In genomic region chr2:24453206-24453605, GRCm38 (mm10) we compare ENCODE assay signal across 17 mouse cellular contexts. TPM values are rescaled to one million over a fixed set of nuclear protein-coding genes. Genes with fewer than 3 reads are reported as not detected.
DNase-seq lines count a peak whose midpoint lies in the region; ATAC-seq and TF ChIP-seq lines count a peak whose summit lies in the region.
"Had no signal": no experiment of that assay in that cellular context is flagged by ENCODE, and none has a peak within 500 bp of the region (broad histone marks: within the 10 kb centered on the region; RNA-seq: fewer than 3 reads in every experiment).

No protein-coding gene starts in this region.

- H3K4me3 ChIP-seq in C2C12 (ENCODE audit: insufficient read depth, poor library complexity, severe bottlenecking) = no peak overlapping the region
- H3K4me3 ChIP-seq in kidney, embryonic 16.5 days (ENCODE audit: low read length) = no peak overlapping the region
- H3K4me3 ChIP-seq: embryonic facial prominence, embryonic 12.5 days; heart, adult 2 months; limb, embryonic 13.5 days had no signal

- H3K79me2 ChIP-seq in C2C12 (ENCODE audit: control insufficient read depth, insufficient read depth) = no peaks in the 10 kb centered on the region

- no peak overlapping the region for H3K9ac ChIP-seq in kidney, embryonic 16.5 days (replicated peaks; ENCODE audit: low read length)
- H3K9ac ChIP-seq: embryonic facial prominence, embryonic 12.5 days; limb, embryonic 13.5 days; lung, embryonic 14.5 days had no signal

- intact Hi-C loops in gastrocnemius, postnatal 14 days (cut with DNase I; ENCODE audit: low total_unique reads) = no loop called here

- H3K4me1 ChIP-seq in kidney, embryonic 16.5 days (ENCODE audit: insufficient read depth, low read length) = peaks cover 54% of the 10 kb centered on the region
- H3K4me1 ChIP-seq: embryonic facial prominence, embryonic 12.5 days; limb, embryonic 13.5 days had no signal

- no peak for TF ChIP-seq CTCF in C2C12 (IDR thresholded peaks at IDR 0.05; ENCODE audit: control insufficient read depth, insufficient read depth, insufficient read length)

- no peaks in the 10 kb centered on the region for H3K36me3 ChIP-seq in C2C12 (ENCODE audit: control insufficient read depth, insufficient read depth)
- H3K36me3 ChIP-seq in kidney, embryonic 16.5 days (ENCODE audit: insufficient read depth, low read length) = 0 out of 2 replicates have a peak, but pooled peaks cover 5% of the 10 kb centered on the region
- H3K36me3 ChIP-seq: embryonic facial prominence, embryonic 12.5 days; limb, embryonic 13.5 days had no signal

- H3K27ac ChIP-seq in kidney, embryonic 16.5 days (ENCODE audit: low read length) = peak overlapping the region; percentile 93
- H3K27ac ChIP-seq: embryonic facial prominence, embryonic 12.5 days; heart, adult 2 months; hindbrain, postnatal 0 days; limb, embryonic 13.5 days had no signal

- no peak overlapping the region for H3ac ChIP-seq in C2C12 (ENCODE audit: control insufficient read depth, insufficient read length, low read depth)

- DNase-seq in 3134 (ENCODE audit: extremely low read depth, insufficient read length, low spot score) = peak; percentile 82
- DNase-seq in gastrocnemius, postnatal 14 days = peak; percentile 43
- DNase-seq in T-cell, adult 2 months (ENCODE audit: low spot score) = no peak
- no peak for DNase-seq in right cerebral cortex, postnatal 36 days (ENCODE audit: low spot score in 2 of 2)
- DNase-seq in layer of hippocampus, adult 11-12 months (ENCODE audit: low spot score) = no peak
- DNase-seq: cerebellum, adult 2 months; lung, embryonic 14.5 days; right cerebral cortex, postnatal 14 days had no signal

- H3K27me3 ChIP-seq in C2C12 (ENCODE audit: control insufficient read depth, insufficient read depth, insufficient read length) = no peaks in the 10 kb centered on the region
- H3K27me3 ChIP-seq in kidney, embryonic 16.5 days (ENCODE audit: insufficient read depth, low read length) = no peaks in the 10 kb centered on the region
- H3K27me3 ChIP-seq: embryonic facial prominence, embryonic 12.5 days had no signal

- no peak overlapping the region for H3K4me2 ChIP-seq in kidney, embryonic 16.5 days (replicated peaks; ENCODE audit: low read depth, low read length)
- H3K4me2 ChIP-seq: embryonic facial prominence, embryonic 12.5 days; limb, embryonic 13.5 days; lung, embryonic 14.5 days had no signal

- no peaks in the 10 kb centered on the region for H3K9me3 ChIP-seq in kidney, embryonic 16.5 days (ENCODE audit: low read length)
- H3K9me3 ChIP-seq: embryonic facial prominence, embryonic 12.5 days; limb, embryonic 13.5 days had no signal

- peak; percentile 40; the same call in 1 of the 2 replicates for ATAC-seq in kidney, embryonic 16.5 days (ENCODE audit: low FRiP score, low TSS enrichment)
- ATAC-seq: forebrain, embryonic 16.5 days; hindbrain, postnatal 0 days had no signal

- 46% methylated on average over 5 of the region's 5 CpGs for WGBS in kidney, embryonic 16.5 days

- no peaks in the 10 kb centered on the region for H3K79me3 ChIP-seq in C2C12 (ENCODE audit: low read depth)

TF ChIP-seq in C2C12, 6 proteins besides CTCF, POLR2A, EP300 and RAD21:
- no peak for TF ChIP-seq MYOG (IDR thresholded peaks at IDR 0.05; ENCODE audit: control insufficient read depth, extremely low read depth, insufficient read length)
- TF ChIP-seq MAX (IDR thresholded peaks at IDR 0.05) = peak; percentile 73
- TF ChIP-seq CEBPB (IDR thresholded peaks at IDR 0.05; ENCODE audit: low read depth) = no peak
- peak; percentile 92 for TF ChIP-seq FOSL1 (IDR thresholded peaks at IDR 0.05; ENCODE audit: insufficient read depth, low read length, poor library complexity, severe bottlenecking)
- TF ChIP-seq MYOD1 (IDR thresholded peaks at IDR 0.05; ENCODE audit: control insufficient read depth, insufficient read length, low read depth) = no peak
- no peak for TF ChIP-seq USF1 (IDR thresholded peaks at IDR 0.05; ENCODE audit: low read depth)

RNA-seq across cellular contexts. Expression of gene Pax8, which starts 22.2 kb away (rescaled TPM):
- polyA plus RNA-seq in C2C12 (2012; fragmentation: generic; extraction: Trizol) = not detected
- total RNA-seq in gastrocnemius, postnatal 14 days (2021) = not detected
- polyA plus RNA-seq in kidney, embryonic 16.5 days (2015; fragmentation: Nextera tagmentation; extraction: Ambion mirVana) = 134 and 160 TPM in 2 replicates
- total RNA-seq: heart, adult 2 months; layer of hippocampus, postnatal 25 days; megakaryocyte-erythroid progenitor cell, adult 5-6 weeks had no signal
- polyA plus RNA-seq: heart, adult 2 months; limb, embryonic 13.5 days; lung, embryonic 14.5 days had no signal

Comparison
In these comparisons a context has a peak if more than half of its experiments do, and no peak if none do; other contexts are left out.
1. DNase-seq: peak in 3134 (single experiment) and gastrocnemius, postnatal 14 days (single experiment); none in T-cell, adult 2 months (single experiment), right cerebral cortex, postnatal 36 days (0 of 2) and layer of hippocampus, adult 11-12 months (single experiment).
2. RNA of gene Pax8, which starts 22.2 kb away (polyA plus RNA-seq): 134 to 160 TPM in kidney, embryonic 16.5 days; not detected in C2C12 (single experiment); every median in the first group is over 100 times any median in the second.